Mouse (Mus musculus) intestine, embryonic 15.5 days (tissue): ENCODE measurements at regions not wholly inside any gene's neighbourhood (a gene's known extent, or its start where the extent isn't known, plus 50 kb on each side); places are given as distances from the start of the nearest gene placed in this dataset.

Experiments
- ATAC-seq: fragments of 200-750 bp; cut with Nextera tagmentation; 2 replicates; pipeline ENCODE4 v1.8.0; 2017; ENCODE audit warnings: moderate TSS enrichment, moderate library complexity
- H3K27ac ChIP-seq: fragments of 300-500 bp; sonication (generic); 2 replicates; pipeline ENCODE4 v1.5.1; 2015; ENCODE audit warnings: mild to moderate bottlenecking, inconsistent platforms
- H3K27me3 ChIP-seq: fragments of 300-500 bp; sonication (generic); replicated peaks from 2 replicates; pipeline ENCODE4 v1.6.1; 2015; ENCODE audit warnings: inconsistent platforms
- H3K36me3 ChIP-seq: fragments of 300-500 bp; sonication (generic); 2 replicates; pipeline ENCODE4 v1.6.1; 2015; ENCODE audit warnings: inconsistent platforms
- H3K4me1 ChIP-seq: fragments of 300-500 bp; sonication (generic); replicated peaks from 2 replicates; pipeline ENCODE4 v1.6.1; 2015; ENCODE audit warnings: inconsistent platforms
- H3K4me2 ChIP-seq: fragments of 300-500 bp; sonication (generic); replicated peaks from 2 replicates; pipeline ENCODE4 v1.6.1; 2015; ENCODE audit warnings: mild to moderate bottlenecking, inconsistent platforms
- H3K4me3 ChIP-seq: fragments of 300-500 bp; sonication (generic); replicated peaks from 2 replicates; pipeline ENCODE4 v1.5.1; 2015; ENCODE audit warnings: inconsistent platforms
- H3K9ac ChIP-seq: fragments of 300-500 bp; sonication (generic); 2 replicates; pipeline ENCODE4 v1.6.1; 2015; ENCODE audit warnings: inconsistent platforms
- H3K9me3 ChIP-seq: fragments of 300-500 bp; sonication (generic); 2 replicates; pipeline ENCODE4 v1.6.1; 2016; ENCODE audit warnings: inconsistent platforms
- WGBS: fragments of 180-500 bp; shearing (Covaris S2); methylation state at CpG from one replicate; pipeline ENCODE4 v1.1.7; 2015; 5-methylcytosine and 5-hydroxymethylcytosine counted together

- no peaks in the 10 kb centered on the region for H3K4me1 ChIP-seq
- no peak overlapping the region for H3K9ac ChIP-seq
- no peak for ATAC-seq
These were observed 98.4 kb upstream of the Atp10a start for GRCm38 (mm10) chr7:58557535-58557934.

GRCm38 (mm10) chr7:58568807-58569206 lies 87.2 kb upstream of the Atp10a start:
- no peak overlapping the region for H3K27ac ChIP-seq
- H3K9me3 ChIP-seq = no peaks in the 10 kb centered on the region
- H3K36me3 ChIP-seq = no peaks in the 10 kb centered on the region
- no peaks in the 10 kb centered on the region for H3K4me1 ChIP-seq
- no peak for ATAC-seq
- no peak overlapping the region for H3K4me3 ChIP-seq
- WGBS = 43% methylated on average over 2 of the region's 2 CpGs
- H3K4me2 ChIP-seq = no peak overlapping the region
- no peak overlapping the region for H3K9ac ChIP-seq
- H3K27me3 ChIP-seq = no peaks in the 10 kb centered on the region

More at GRCm38 (mm10) chr7:58557535-58557934, 98.4 kb upstream of the Atp10a start:
- Histone ChIP-seq H3K4me2 (no peak overlapping the region), H3K27ac (no peak overlapping the region), H3K27me3 (no peaks in the 10 kb centered on the region), H3K9me3 (no peaks in the 10 kb centered on the region), H3K4me3 (no peak overlapping the region), H3K36me3 (no peaks in the 10 kb centered on the region)

GRCm38 (mm10) chr7:58584241-58584820 lies 71.6 kb upstream of the Atp10a start:
- Histone ChIP-seq H3K9ac (no peak overlapping the region), H3K9me3 (no peaks in the 10 kb centered on the region), H3K4me1 (no peaks in the 10 kb centered on the region), H3K36me3 (no peaks in the 10 kb centered on the region), H3K27ac (no peak overlapping the region), H3K4me2 (no peak overlapping the region), H3K27me3 (no peaks in the 10 kb centered on the region), H3K4me3 (no peak overlapping the region)
- 33% methylated on average over 4 of the region's 4 CpGs for WGBS
- ATAC-seq = 0 out of 2 replicates have a peak, but pooled peaks have one; percentile 51

DNA sequence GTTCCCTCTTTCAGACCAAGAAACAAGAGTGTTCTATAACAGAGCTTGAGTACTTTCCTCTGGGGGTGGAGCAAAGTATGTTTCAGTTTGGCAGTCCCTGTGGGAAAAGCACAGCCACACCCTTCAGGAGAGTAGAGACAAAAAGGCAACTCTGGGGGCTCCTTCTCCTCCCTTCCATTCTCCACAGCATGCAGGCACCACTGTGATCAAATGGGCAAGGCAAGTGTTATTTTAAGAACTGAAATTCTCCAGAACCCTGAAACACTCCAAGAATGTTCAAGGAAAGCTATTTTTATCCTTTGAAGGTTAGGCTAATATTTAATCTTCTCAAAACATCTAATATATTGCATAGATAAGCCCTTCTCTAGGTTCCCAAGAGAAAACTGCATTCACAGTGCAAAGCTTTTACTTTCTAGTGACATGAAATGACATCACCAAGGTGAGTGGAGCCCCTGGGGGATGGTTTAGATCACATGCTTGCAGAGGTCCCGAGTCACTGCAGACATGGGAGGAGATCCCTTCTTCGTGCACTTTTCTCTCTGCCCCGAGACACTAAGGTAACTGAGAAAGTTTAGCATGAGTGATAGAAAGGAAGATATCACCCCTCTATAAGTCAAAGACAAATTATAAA lies 70.2 kb upstream of the Atp10a start:
- H3K9me3 ChIP-seq = no peaks in the 10 kb centered on the region
- ATAC-seq = no peak
- no peak overlapping the region for H3K27ac ChIP-seq
- no peak overlapping the region for H3K9ac ChIP-seq
- H3K4me1 ChIP-seq = no peaks in the 10 kb centered on the region
- no peaks in the 10 kb centered on the region for H3K27me3 ChIP-seq
- 39% methylated on average over 3 of the region's 3 CpGs for WGBS
- H3K4me2 ChIP-seq = no peak overlapping the region
- no peak overlapping the region for H3K4me3 ChIP-seq
- H3K36me3 ChIP-seq = no peaks in the 10 kb centered on the region

- Histone ChIP-seq H3K9ac (no peak overlapping the region), H3K4me1 (no peaks in the 10 kb centered on the region), H3K27ac (no peak overlapping the region), H3K9me3 (no peaks in the 10 kb centered on the region), H3K36me3 (no peaks in the 10 kb centered on the region), H3K27me3 (no peaks in the 10 kb centered on the region), H3K4me3 (no peak overlapping the region), H3K4me2 (no peak overlapping the region)
- ATAC-seq = no peak
- 64% methylated on average over 1 of the region's 1 CpGs for WGBS
These were observed 60.0 kb upstream of the Atp10a start for GRCm38 (mm10) chr7:58595951-58596350.
